Mouse (Mus musculus): Measurements from ENCODE around the gene Vrk2. TPM values are rescaled to one million over a fixed set of nuclear protein-coding genes. Genes with fewer than 3 reads are reported as not detected.

Gene Vrk2
- polyA plus RNA-seq, 1 experiment from 2014 or later, result 21.5 TPM

GRCm38 (mm10) chr11:26586367-26587183 lies 7.2 kb downstream of the Vrk2 start:
- Histone ChIP-seq H3K9ac (ENCODE audit: low read length) (no peak overlapping the region), H3K4me3 (replicated peaks; ENCODE audit: low read length) (no peak overlapping the region), H3K9me3 (replicated peaks; ENCODE audit: control insufficient read depth, low read length) (no peaks in the 10 kb centered on the region), H3K27me3 (ENCODE audit: control insufficient read depth, insufficient read depth, low read length) (no peaks in the 10 kb centered on the region), H3K4me2 (ENCODE audit: low read depth, low read length) (peak overlapping the region; percentile 13; the same call in 1 of the 2 replicates), H3K36me3 (ENCODE audit: control insufficient read depth, insufficient read depth, low read length) (no peaks in the 10 kb centered on the region), H3K27ac (ENCODE audit: low read length) (peak overlapping the region; percentile 25; the same call in 1 of the 2 replicates), H3K4me1 (ENCODE audit: control insufficient read depth, insufficient read depth, low read length) (peaks cover 9% of the 10 kb centered on the region)
- 45% methylated on average over 6 of the region's 6 CpGs for WGBS
- ATAC-seq (ENCODE audit: insufficient read depth, low FRiP score), result no peak

- no peak overlapping the region; the same call in 1 of the 2 replicates for H3K4me2 ChIP-seq (ENCODE audit: low read depth, low read length)
- H3K4me3 ChIP-seq (replicated peaks; ENCODE audit: low read length), result no peak overlapping the region
- 62% methylated on average over 17 of the region's 17 CpGs for WGBS
- H3K27me3 ChIP-seq (ENCODE audit: control insufficient read depth, insufficient read depth, low read length), result no peaks in the 10 kb centered on the region
- H3K9me3 ChIP-seq (replicated peaks; ENCODE audit: control insufficient read depth, low read length), result no peaks in the 10 kb centered on the region
- H3K36me3 ChIP-seq (ENCODE audit: control insufficient read depth, insufficient read depth, low read length), result no peaks in the 10 kb centered on the region
- no peak overlapping the region for H3K27ac ChIP-seq (ENCODE audit: low read length)
- no peak for ATAC-seq (ENCODE audit: insufficient read depth, low FRiP score)
- H3K4me1 ChIP-seq (ENCODE audit: control insufficient read depth, insufficient read depth, low read length), result peaks cover 9% of the 10 kb centered on the region
- no peak overlapping the region for H3K9ac ChIP-seq (ENCODE audit: low read length)
These were observed 8.1 kb downstream of the Vrk2 start for GRCm38 (mm10) chr11:26585409-26586366.

- no peak overlapping the region for H3K9ac ChIP-seq (ENCODE audit: low read length)
- no peaks in the 10 kb centered on the region for H3K4me1 ChIP-seq (ENCODE audit: control insufficient read depth, insufficient read depth, low read length)
- no peaks in the 10 kb centered on the region for H3K27me3 ChIP-seq (ENCODE audit: control insufficient read depth, insufficient read depth, low read length)
- no peak overlapping the region for H3K4me3 ChIP-seq (replicated peaks; ENCODE audit: low read length)
- H3K27ac ChIP-seq (ENCODE audit: low read length), result no peak overlapping the region
- H3K9me3 ChIP-seq (replicated peaks; ENCODE audit: control insufficient read depth, low read length), result no peaks in the 10 kb centered on the region
- H3K4me2 ChIP-seq (ENCODE audit: low read depth, low read length), result no peak overlapping the region
- ATAC-seq (ENCODE audit: insufficient read depth, low FRiP score), result no peak
- WGBS, result 71% methylated on average over 3 of the region's 3 CpGs
- H3K36me3 ChIP-seq (ENCODE audit: control insufficient read depth, insufficient read depth, low read length), result no peaks in the 10 kb centered on the region
These were observed 42.2 kb downstream of the Vrk2 start for GRCm38 (mm10) chr11:26551551-26551950.

- Histone ChIP-seq H3K36me3 (ENCODE audit: control insufficient read depth, insufficient read depth, low read length) (no peaks in the 10 kb centered on the region), H3K9me3 (replicated peaks; ENCODE audit: control insufficient read depth, low read length) (no peaks in the 10 kb centered on the region), H3K27ac (ENCODE audit: low read length) (no peak overlapping the region), H3K9ac (ENCODE audit: low read length) (no peak overlapping the region), H3K27me3 (ENCODE audit: control insufficient read depth, insufficient read depth, low read length) (no peaks in the 10 kb centered on the region), H3K4me3 (replicated peaks; ENCODE audit: low read length) (no peak overlapping the region), H3K4me2 (ENCODE audit: low read depth, low read length) (no peak overlapping the region), H3K4me1 (ENCODE audit: control insufficient read depth, insufficient read depth, low read length) (no peaks in the 10 kb centered on the region)
- 84% methylated on average over 5 of the region's 5 CpGs for WGBS
- no peak for ATAC-seq (ENCODE audit: insufficient read depth, low FRiP score)
These were observed 56.0 kb downstream of the Vrk2 start for GRCm38 (mm10) chr11:26537816-26538215.

- no peak overlapping the region for H3K4me3 ChIP-seq (replicated peaks; ENCODE audit: low read length)
- H3K4me1 ChIP-seq (ENCODE audit: control insufficient read depth, insufficient read depth, low read length), result no peaks in the 10 kb centered on the region
- no peaks in the 10 kb centered on the region for H3K9me3 ChIP-seq (replicated peaks; ENCODE audit: control insufficient read depth, low read length)
- H3K9ac ChIP-seq (ENCODE audit: low read length), result no peak overlapping the region
- H3K36me3 ChIP-seq (ENCODE audit: control insufficient read depth, insufficient read depth, low read length), result no peaks in the 10 kb centered on the region
- no peak overlapping the region for H3K27ac ChIP-seq (ENCODE audit: low read length)
- H3K4me2 ChIP-seq (ENCODE audit: low read depth, low read length), result no peak overlapping the region
- H3K27me3 ChIP-seq (ENCODE audit: control insufficient read depth, insufficient read depth, low read length), result no peaks in the 10 kb centered on the region
- ATAC-seq (ENCODE audit: insufficient read depth, low FRiP score), result no peak
These were observed 60.0 kb downstream of the Vrk2 start for GRCm38 (mm10) chr11:26533828-26534119.

GRCm38 (mm10) chr11:26532994-26533827 lies 60.6 kb downstream of the Vrk2 start:
- ATAC-seq (ENCODE audit: insufficient read depth, low FRiP score), result no peak
- no peak overlapping the region for H3K4me2 ChIP-seq (ENCODE audit: low read depth, low read length)
- no peaks in the 10 kb centered on the region for H3K9me3 ChIP-seq (replicated peaks; ENCODE audit: control insufficient read depth, low read length)
- no peaks in the 10 kb centered on the region for H3K27me3 ChIP-seq (ENCODE audit: control insufficient read depth, insufficient read depth, low read length)
- H3K27ac ChIP-seq (ENCODE audit: low read length), result no peak overlapping the region
- H3K9ac ChIP-seq (ENCODE audit: low read length), result no peak overlapping the region
- WGBS, result 88% methylated on average over 5 of the region's 5 CpGs
- no peaks in the 10 kb centered on the region for H3K4me1 ChIP-seq (ENCODE audit: control insufficient read depth, insufficient read depth, low read length)
- H3K4me3 ChIP-seq (replicated peaks; ENCODE audit: low read length), result no peak overlapping the region
- H3K36me3 ChIP-seq (ENCODE audit: control insufficient read depth, insufficient read depth, low read length), result no peaks in the 10 kb centered on the region

GRCm38 (mm10) chr11:26526861-26527260 lies 66.9 kb downstream of the Vrk2 start:
- Histone ChIP-seq H3K4me2 (ENCODE audit: low read depth, low read length) (no peak overlapping the region), H3K9me3 (replicated peaks; ENCODE audit: control insufficient read depth, low read length) (no peaks in the 10 kb centered on the region), H3K9ac (ENCODE audit: low read length) (no peak overlapping the region), H3K4me3 (replicated peaks; ENCODE audit: low read length) (no peak overlapping the region), H3K4me1 (ENCODE audit: control insufficient read depth, insufficient read depth, low read length) (no peaks in the 10 kb centered on the region), H3K36me3 (ENCODE audit: control insufficient read depth, insufficient read depth, low read length) (no peaks in the 10 kb centered on the region), H3K27ac (ENCODE audit: low read length) (no peak overlapping the region), H3K27me3 (ENCODE audit: control insufficient read depth, insufficient read depth, low read length) (no peaks in the 10 kb centered on the region)
- ATAC-seq (ENCODE audit: insufficient read depth, low FRiP score), result no peak
- 88% methylated on average over 2 of the region's 2 CpGs for WGBS

- WGBS, result 82% methylated on average over 3 of the region's 3 CpGs
- H3K36me3 ChIP-seq (ENCODE audit: control insufficient read depth, insufficient read depth, low read length), result no peaks in the 10 kb centered on the region
- H3K4me2 ChIP-seq (ENCODE audit: low read depth, low read length), result no peak overlapping the region
- H3K4me1 ChIP-seq (ENCODE audit: control insufficient read depth, insufficient read depth, low read length), result no peaks in the 10 kb centered on the region
- no peaks in the 10 kb centered on the region for H3K9me3 ChIP-seq (replicated peaks; ENCODE audit: control insufficient read depth, low read length)
- H3K27me3 ChIP-seq (ENCODE audit: control insufficient read depth, insufficient read depth, low read length), result no peaks in the 10 kb centered on the region
- H3K9ac ChIP-seq (ENCODE audit: low read length), result no peak overlapping the region
- no peak overlapping the region for H3K27ac ChIP-seq (ENCODE audit: low read length)
- ATAC-seq (ENCODE audit: insufficient read depth, low FRiP score), result no peak
- no peak overlapping the region for H3K4me3 ChIP-seq (replicated peaks; ENCODE audit: low read length)
These were observed 74.8 kb downstream of the Vrk2 start for GRCm38 (mm10) chr11:26518991-26519390.
